Mouse (Mus musculus): ENCODE measurements around the gene Lias. TPM values are rescaled to one million over a fixed set of nuclear protein-coding genes. Genes with fewer than 3 reads are reported as not detected.
A peak's percentile ranks its signal among the peaks of the same experiment; 100 is the strongest.

Gene Lias
- total RNA-seq, 2 experiments from 2014 or later = 27.7 to 30.0 TPM

GRCm38 (mm10) chr5:65425251-65425650 is 34.0 kb downstream of the Lias start:
- no peak for DNase-seq

GRCm38 (mm10) chr5:65428321-65428720 is 37.0 kb downstream of the Lias start:
- DNase-seq = no peak

GRCm38 (mm10) chr5:65429441-65429840 is 38.1 kb downstream of the Lias start:
- no peak for DNase-seq

- no peak for DNase-seq
Measured at GRCm38 (mm10) chr5:65434471-65435362, 43.4 kb downstream of the Lias start.

- no peak for DNase-seq
Measured at GRCm38 (mm10) chr5:65435363-65435805, 44.1 kb downstream of the Lias start.

- DNase-seq = peak; percentile 95 to 96
Measured at GRCm38 (mm10) chr5:65435806-65436561, 44.7 kb downstream of the Lias start, which contains the start of gene Ugdh. Gene Ugdh (minus strand): TSS chr5:65435949.

- DNase-seq = no peak
Measured at GRCm38 (mm10) chr5:65438041-65438440, 46.7 kb downstream of the Lias start.

GRCm38 (mm10) chr5:65444981-65445380 is 53.7 kb downstream of the Lias start:
- DNase-seq = no peak

GRCm38 (mm10) chr5:65446756-65447155 is 55.5 kb downstream of the Lias start:
- no peak for DNase-seq

GRCm38 (mm10) chr5:65447826-65448225 is 56.5 kb downstream of the Lias start:
- no peak for DNase-seq

- DNase-seq = no peak
Measured at GRCm38 (mm10) chr5:65448941-65449340, 57.6 kb downstream of the Lias start.

GRCm38 (mm10) chr5:65454771-65455170 is 63.5 kb downstream of the Lias start:
- no peak for DNase-seq

- no peak for DNase-seq
Measured at GRCm38 (mm10) chr5:65457086-65457827, 66.0 kb downstream of the Lias start.

- no peak for DNase-seq
Measured at GRCm38 (mm10) chr5:65457846-65458245, 66.5 kb downstream of the Lias start.

GRCm38 (mm10) chr5:65459454-65459853 is 68.2 kb downstream of the Lias start:
- DNase-seq = no peak

Other genes with a start within 250 kb of the Lias start
- 10 to 100 TPM; 19.4 to 21.2 TPM for gene Wdr19, start 191.8 kb upstream of the Lias start, total RNA-seq (2021)
- gene Rfc1, start 55.8 kb upstream of the Lias start, total RNA-seq (2021) = 10 to 100 TPM; 30.1 to 35.6 TPM
- under 1 TPM; 0.73 to 0.77 TPM for gene Klb, start 43.2 kb upstream of the Lias start, total RNA-seq (2021)
- 100 to 1,000 TPM; 658 to 682 TPM for gene Rpl9, start 53 bp upstream of the Lias start, total RNA-seq (2021)
- 10 to 100 TPM; 34.1 to 37.9 TPM for gene Ugdh, start 44.5 kb downstream of the Lias start, total RNA-seq (2021)
- gene Gm43552, start 101.3 kb downstream of the Lias start, total RNA-seq (2021) = 1 to 10 TPM; 4.5 to 7.7 TPM
- gene Smim14, start 145.7 kb downstream of the Lias start, total RNA-seq (2021) = 100 to 1,000 TPM; 162 to 169 TPM
- gene Ube2k, start 145.7 kb downstream of the Lias start, total RNA-seq (2021) = 100 to 1,000 TPM; 131 to 135 TPM

All from layer of hippocampus, postnatal 36 days (tissue).